Mouse (Mus musculus) skeletal muscle tissue, adult 2 months (tissue): ENCODE data around the gene Gm10309.

Source experiments
- DNase-seq: peaks from one replicate; pipeline ENCODE4 v3.0.0-alpha.2; 2012; ENCODE audit warnings: low read depth, low spot score

Gene Gm10309

GRCm38 (mm10) chr17:86505183-86505631 is at the start of gene Gm10309:
TSS of gene Gm10309 (minus strand) at chr17:86505232.
- peak; percentile 69 for DNase-seq

GRCm38 (mm10) chr17:86551995-86552394 is 47.0 kb upstream of the Gm10309 start:
- DNase-seq = no peak

GRCm38 (mm10) chr17:86551561-86551960 is 46.5 kb upstream of the Gm10309 start:
- no peak for DNase-seq

GRCm38 (mm10) chr17:86549128-86549527 is 44.1 kb upstream of the Gm10309 start:
- DNase-seq = no peak

GRCm38 (mm10) chr17:86546529-86546928 is 41.5 kb upstream of the Gm10309 start:
- DNase-seq = no peak

GRCm38 (mm10) chr17:86539881-86540430 is 34.9 kb upstream of the Gm10309 start:
- no peak for DNase-seq

- DNase-seq = peak; percentile 88
Observed at GRCm38 (mm10) chr17:86535827-86536656, 31.0 kb upstream of the Gm10309 start.

- no peak for DNase-seq
Observed at GRCm38 (mm10) chr17:86535096-86535495, 30.1 kb upstream of the Gm10309 start.

- no peak for DNase-seq
Observed at GRCm38 (mm10) chr17:86533549-86533851, 28.5 kb upstream of the Gm10309 start.

- no peak for DNase-seq
Observed at GRCm38 (mm10) chr17:86532783-86533548, 27.9 kb upstream of the Gm10309 start.

GRCm38 (mm10) chr17:86531231-86531630 is 26.2 kb upstream of the Gm10309 start:
- no peak for DNase-seq

- no peak for DNase-seq
Observed at GRCm38 (mm10) chr17:86529411-86529810, 24.4 kb upstream of the Gm10309 start.

GRCm38 (mm10) chr17:86529003-86529402 is 24.0 kb upstream of the Gm10309 start:
- no peak for DNase-seq

GRCm38 (mm10) chr17:86527298-86527697 is 22.3 kb upstream of the Gm10309 start:
- no peak for DNase-seq

- DNase-seq = no peak
Observed at GRCm38 (mm10) chr17:86526016-86526415, 21.0 kb upstream of the Gm10309 start.

- no peak for DNase-seq
Observed at GRCm38 (mm10) chr17:86525075-86525474, 20.0 kb upstream of the Gm10309 start.

GRCm38 (mm10) chr17:86523843-86524242 is 18.8 kb upstream of the Gm10309 start:
- DNase-seq = no peak

- DNase-seq = no peak
Observed at GRCm38 (mm10) chr17:86523374-86523773, 18.3 kb upstream of the Gm10309 start.

- no peak for DNase-seq
Observed at GRCm38 (mm10) chr17:86522649-86523048, 17.6 kb upstream of the Gm10309 start.

- peak; percentile 32 for DNase-seq
Observed at GRCm38 (mm10) chr17:86521252-86521651, 16.2 kb upstream of the Gm10309 start.

GRCm38 (mm10) chr17:86518604-86519003 is 13.6 kb upstream of the Gm10309 start:
- no peak for DNase-seq

- DNase-seq = no peak
Observed at GRCm38 (mm10) chr17:86516630-86517029, 11.6 kb upstream of the Gm10309 start.
